Mouse (Mus musculus): Measurements from ENCODE around the gene Grik2. TPM values are rescaled to one million over a fixed set of nuclear protein-coding genes. Genes with fewer than 3 reads are reported as not detected.

Grik2 gene
- polyA plus RNA-seq, 1 experiment from 2014 or later = 15.5 TPM

DNA sequence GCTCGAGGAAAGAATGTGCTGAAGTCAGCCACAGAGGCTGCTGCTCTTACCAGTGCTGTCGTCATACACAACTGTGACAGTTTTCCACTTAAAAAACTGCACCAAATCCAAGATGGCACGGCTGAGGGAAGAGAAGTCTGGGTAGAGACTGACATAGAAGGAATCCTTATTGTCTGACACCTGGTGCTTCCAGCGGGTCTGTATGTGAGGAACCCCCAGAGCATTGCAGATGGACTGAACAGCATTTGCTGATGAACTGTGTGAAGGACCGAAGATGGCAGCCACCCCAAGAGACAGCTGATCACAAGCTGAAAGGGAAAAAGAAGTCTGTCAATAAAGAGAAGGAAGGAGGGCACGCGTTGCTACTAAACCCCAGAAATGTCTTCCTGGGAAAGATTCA, 215.1 kb downstream of the Grik2 start:
- DNase-seq (ENCODE audit: low spot score, missing footprints) (peak; percentile 49), ATAC-seq (ENCODE audit: low FRiP score) (no peak)
- WGBS = 84% methylated on average over 7 of the region's 7 CpGs

GRCm38 (mm10) chr10:49559872-49560407, 228.6 kb downstream of the Grik2 start:
- no peak for ATAC-seq (ENCODE audit: low FRiP score)
- peak; percentile 67 for DNase-seq (ENCODE audit: low spot score, missing footprints)
- Histone ChIP-seq H3K27me3 (ENCODE audit: control insufficient read depth, insufficient read depth, low read length) (no peaks in the 10 kb centered on the region), H3K27ac (ENCODE audit: low read depth, low read length) (no peak overlapping the region), H3K4me3 (ENCODE audit: low read depth, low read length) (no peak overlapping the region), H3K36me3 (ENCODE audit: control insufficient read depth, insufficient read depth, low read length) (no peaks in the 10 kb centered on the region), H3K9ac (ENCODE audit: low read length) (no peak overlapping the region), H3K4me2 (no peak overlapping the region), H3K9me3 (ENCODE audit: control insufficient read depth, low read length) (no peaks in the 10 kb centered on the region), H3K4me1 (ENCODE audit: control insufficient read depth, insufficient read depth, low read length) (no peaks in the 10 kb centered on the region)
- 84% methylated on average over 1 of the region's 1 CpGs for WGBS

More for the DNA sequence above, 215.1 kb downstream of the Grik2 start:
- H3K4me2 ChIP-seq = no peak overlapping the region
- H3K9ac ChIP-seq (ENCODE audit: low read length) = no peak overlapping the region
- no peaks in the 10 kb centered on the region for H3K27me3 ChIP-seq (ENCODE audit: control insufficient read depth, insufficient read depth, low read length)
- no peaks in the 10 kb centered on the region for H3K4me1 ChIP-seq (ENCODE audit: control insufficient read depth, insufficient read depth, low read length)
- H3K27ac ChIP-seq (ENCODE audit: low read depth, low read length) = no peak overlapping the region
- H3K4me3 ChIP-seq (ENCODE audit: low read depth, low read length) = no peak overlapping the region
- no peaks in the 10 kb centered on the region for H3K36me3 ChIP-seq (ENCODE audit: control insufficient read depth, insufficient read depth, low read length)
- no peaks in the 10 kb centered on the region for H3K9me3 ChIP-seq (ENCODE audit: control insufficient read depth, low read length)

DNA sequence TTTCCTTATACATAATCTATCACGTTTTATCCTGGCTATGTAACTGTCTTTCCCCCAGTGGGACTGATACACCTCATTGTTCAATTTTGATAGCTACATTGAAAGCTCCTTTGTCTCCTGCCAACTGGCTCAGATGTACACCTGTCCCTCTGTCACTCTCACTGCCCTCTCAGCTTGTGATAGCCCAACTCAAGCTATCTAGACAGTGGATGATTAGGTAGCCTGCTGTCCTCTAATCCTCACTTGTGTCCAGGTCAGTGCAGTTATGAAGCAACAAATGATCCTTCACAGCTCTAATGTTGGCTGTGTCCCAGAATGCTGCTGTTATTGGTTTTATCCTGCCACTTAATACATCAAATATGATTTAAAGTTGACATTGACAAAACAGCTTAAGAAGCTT, 246.3 kb downstream of the Grik2 start:
- H3K9ac ChIP-seq (ENCODE audit: low read length) = no peak overlapping the region
- H3K9me3 ChIP-seq (ENCODE audit: control insufficient read depth, low read length) = no peaks in the 10 kb centered on the region
- DNase-seq (ENCODE audit: low spot score, missing footprints) = no peak
- 48% methylated on average over 1 of the region's 1 CpGs for WGBS
- H3K4me2 ChIP-seq = no peak overlapping the region
- no peaks in the 10 kb centered on the region for H3K4me1 ChIP-seq (ENCODE audit: control insufficient read depth, insufficient read depth, low read length)
- no peaks in the 10 kb centered on the region for H3K36me3 ChIP-seq (ENCODE audit: control insufficient read depth, insufficient read depth, low read length)
- ATAC-seq (ENCODE audit: low FRiP score) = no peak
- no peaks in the 10 kb centered on the region for H3K27me3 ChIP-seq (ENCODE audit: control insufficient read depth, insufficient read depth, low read length)
- H3K4me3 ChIP-seq (ENCODE audit: low read depth, low read length) = no peak overlapping the region
- no peak overlapping the region for H3K27ac ChIP-seq (ENCODE audit: low read depth, low read length)

GRCm38 (mm10) chr10:49519752-49520151, 268.8 kb downstream of the Grik2 start:
- ATAC-seq (ENCODE audit: low FRiP score) (no peak), DNase-seq (ENCODE audit: low spot score, missing footprints) (no peak)
- Histone ChIP-seq H3K9me3 (ENCODE audit: control insufficient read depth, low read length) (no peaks in the 10 kb centered on the region), H3K27me3 (ENCODE audit: control insufficient read depth, insufficient read depth, low read length) (no peaks in the 10 kb centered on the region), H3K27ac (ENCODE audit: low read depth, low read length) (no peak overlapping the region), H3K36me3 (ENCODE audit: control insufficient read depth, insufficient read depth, low read length) (no peaks in the 10 kb centered on the region), H3K9ac (ENCODE audit: low read length) (no peak overlapping the region), H3K4me2 (no peak overlapping the region), H3K4me3 (ENCODE audit: low read depth, low read length) (no peak overlapping the region), H3K4me1 (ENCODE audit: control insufficient read depth, insufficient read depth, low read length) (no peaks in the 10 kb centered on the region)
- 94% methylated on average over 1 of the region's 1 CpGs for WGBS

DNA sequence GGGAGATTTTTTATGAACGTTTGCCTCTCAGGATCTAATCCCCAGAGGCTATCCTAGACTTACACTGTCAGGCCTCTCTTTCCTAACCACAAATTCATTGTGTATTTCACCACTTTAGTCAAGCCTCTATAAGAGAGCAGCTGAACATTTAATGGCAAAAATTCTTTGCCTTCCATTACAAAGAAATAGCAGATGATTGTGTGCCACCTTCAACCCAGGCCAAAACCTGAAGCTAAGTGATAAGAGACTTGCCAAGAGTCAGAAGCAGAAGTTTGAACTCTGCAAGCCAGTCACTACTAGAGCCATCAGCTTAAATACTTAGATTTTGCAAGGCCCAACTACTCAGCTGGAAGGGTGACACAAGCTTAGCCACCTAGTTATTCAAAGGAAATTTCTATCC, 287.9 kb downstream of the Grik2 start:
- Histone ChIP-seq H3K4me1 (ENCODE audit: control insufficient read depth, insufficient read depth, low read length) (no peaks in the 10 kb centered on the region), H3K4me3 (ENCODE audit: low read depth, low read length) (no peak overlapping the region), H3K9ac (ENCODE audit: low read length) (no peak overlapping the region), H3K4me2 (no peak overlapping the region), H3K36me3 (ENCODE audit: control insufficient read depth, insufficient read depth, low read length) (no peaks in the 10 kb centered on the region), H3K9me3 (ENCODE audit: control insufficient read depth, low read length) (no peaks in the 10 kb centered on the region), H3K27me3 (ENCODE audit: control insufficient read depth, insufficient read depth, low read length) (no peaks in the 10 kb centered on the region), H3K27ac (ENCODE audit: low read depth, low read length) (no peak overlapping the region)
- peak; percentile 81 for DNase-seq (ENCODE audit: low spot score, missing footprints)
- ATAC-seq (ENCODE audit: low FRiP score) = no peak
- WGBS = 54% methylated on average over 1 of the region's 1 CpGs

- DNase-seq (ENCODE audit: low spot score, missing footprints) = no peak
- WGBS = 81% methylated on average over 1 of the region's 1 CpGs
- H3K4me2 ChIP-seq = no peak overlapping the region
Measured at GRCm38 (mm10) chr10:49497302-49497701, 291.3 kb downstream of the Grik2 start.

GRCm38 (mm10) chr10:49481439-49481838, 307.1 kb downstream of the Grik2 start:
- Histone ChIP-seq H3K4me1 (ENCODE audit: control insufficient read depth, insufficient read depth, low read length) (no peaks in the 10 kb centered on the region), H3K9ac (ENCODE audit: low read length) (no peak overlapping the region), H3K36me3 (ENCODE audit: control insufficient read depth, insufficient read depth, low read length) (no peaks in the 10 kb centered on the region), H3K4me2 (no peak overlapping the region), H3K27ac (ENCODE audit: low read depth, low read length) (no peak overlapping the region), H3K9me3 (ENCODE audit: control insufficient read depth, low read length) (no peaks in the 10 kb centered on the region), H3K4me3 (ENCODE audit: low read depth, low read length) (no peak overlapping the region), H3K27me3 (ENCODE audit: control insufficient read depth, insufficient read depth, low read length) (no peaks in the 10 kb centered on the region)
- WGBS = 87% methylated on average over 4 of the region's 4 CpGs
- ATAC-seq (ENCODE audit: low FRiP score) (no peak), DNase-seq (ENCODE audit: low spot score, missing footprints) (no peak)

More at GRCm38 (mm10) chr10:49497302-49497701, 291.3 kb downstream of the Grik2 start:
- Histone ChIP-seq H3K27me3 (ENCODE audit: control insufficient read depth, insufficient read depth, low read length) (no peaks in the 10 kb centered on the region), H3K4me3 (ENCODE audit: low read depth, low read length) (no peak overlapping the region), H3K36me3 (ENCODE audit: control insufficient read depth, insufficient read depth, low read length) (no peaks in the 10 kb centered on the region), H3K4me1 (ENCODE audit: control insufficient read depth, insufficient read depth, low read length) (no peaks in the 10 kb centered on the region), H3K9me3 (ENCODE audit: control insufficient read depth, low read length) (no peaks in the 10 kb centered on the region), H3K9ac (ENCODE audit: low read length) (no peak overlapping the region), H3K27ac (ENCODE audit: low read depth, low read length) (no peak overlapping the region)
- ATAC-seq (ENCODE audit: low FRiP score) = no peak

- DNase-seq (ENCODE audit: low spot score, missing footprints) (no peak), ATAC-seq (ENCODE audit: low FRiP score) (no peak)
- WGBS = 82% methylated on average over 5 of the region's 5 CpGs
- H3K27ac ChIP-seq (ENCODE audit: low read depth, low read length) = no peak overlapping the region
- no peaks in the 10 kb centered on the region for H3K4me1 ChIP-seq (ENCODE audit: control insufficient read depth, insufficient read depth, low read length)
- no peaks in the 10 kb centered on the region for H3K36me3 ChIP-seq (ENCODE audit: control insufficient read depth, insufficient read depth, low read length)
- H3K9me3 ChIP-seq (ENCODE audit: control insufficient read depth, low read length) = no peaks in the 10 kb centered on the region
- H3K9ac ChIP-seq (ENCODE audit: low read length) = no peak overlapping the region
- no peaks in the 10 kb centered on the region for H3K27me3 ChIP-seq (ENCODE audit: control insufficient read depth, insufficient read depth, low read length)
- no peak overlapping the region for H3K4me3 ChIP-seq (ENCODE audit: low read depth, low read length)
- H3K4me2 ChIP-seq = no peak overlapping the region
Measured at GRCm38 (mm10) chr10:49480085-49480749, 308.3 kb downstream of the Grik2 start.

DNA sequence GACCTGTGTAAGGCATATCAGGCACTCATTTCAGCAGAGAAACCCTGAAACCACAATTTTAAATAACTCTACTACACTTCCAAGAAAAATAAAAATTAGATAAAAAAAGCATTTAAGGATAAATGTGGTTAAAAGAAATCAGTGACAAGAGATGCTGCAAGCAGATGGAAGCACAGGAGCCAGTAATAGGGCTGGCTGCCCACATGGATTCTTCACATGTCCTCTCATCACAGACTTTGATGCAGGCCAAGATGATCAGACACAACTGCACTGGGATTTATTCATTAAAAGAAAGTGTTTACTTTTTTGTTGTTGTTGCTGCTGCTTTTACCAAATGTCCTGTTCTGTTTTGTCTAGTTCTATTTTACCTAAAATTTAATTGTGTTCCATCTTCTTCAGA, 315.0 kb downstream of the Grik2 start:
- H3K4me1 ChIP-seq (ENCODE audit: control insufficient read depth, insufficient read depth, low read length) = no peaks in the 10 kb centered on the region
- no peak overlapping the region for H3K27ac ChIP-seq (ENCODE audit: low read depth, low read length)
- ATAC-seq (ENCODE audit: low FRiP score) = no peak

More for the DNA sequence above, 315.0 kb downstream of the Grik2 start:
- Histone ChIP-seq H3K36me3 (ENCODE audit: control insufficient read depth, insufficient read depth, low read length) (no peaks in the 10 kb centered on the region), H3K4me3 (ENCODE audit: low read depth, low read length) (no peak overlapping the region), H3K9ac (ENCODE audit: low read length) (no peak overlapping the region), H3K9me3 (ENCODE audit: control insufficient read depth, low read length) (no peaks in the 10 kb centered on the region), H3K4me2 (no peak overlapping the region), H3K27me3 (ENCODE audit: control insufficient read depth, insufficient read depth, low read length) (no peaks in the 10 kb centered on the region)
- no peak for DNase-seq (ENCODE audit: low spot score, missing footprints)

All from midbrain, embryonic 11.5 days (tissue).